Mouse (Mus musculus): Measurements from ENCODE around the gene Pde4b. TPM values are rescaled to one million over a fixed set of nuclear protein-coding genes. Genes with fewer than 3 reads are reported as not detected.

The Pde4b gene
- polyA plus RNA-seq, 1 experiment, result 87.4 TPM

DNA sequence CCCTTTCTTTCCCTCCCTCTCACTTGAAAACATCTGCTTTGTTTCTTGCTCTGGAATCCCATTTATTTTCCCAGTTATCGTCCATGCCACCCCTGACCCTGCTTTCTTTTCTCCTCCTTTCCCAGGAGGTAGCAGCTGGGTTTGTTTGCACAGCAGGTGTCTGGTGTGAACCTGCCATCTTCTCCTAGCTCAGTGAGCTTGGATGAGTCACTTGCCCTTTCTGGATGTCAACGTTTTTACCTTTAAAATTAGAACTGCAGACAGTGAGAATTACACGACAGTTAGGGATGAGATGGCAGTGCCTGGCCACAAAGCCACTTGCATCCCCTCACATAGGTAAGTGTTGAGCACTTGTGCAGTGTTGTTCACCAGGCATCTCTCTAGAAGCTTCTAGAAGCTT lies 84.3 kb downstream of the Pde4b start:
- H3K27ac ChIP-seq (ENCODE audit: insufficient read depth, low read length), result no peak overlapping the region
- no peaks in the 10 kb centered on the region for H3K4me1 ChIP-seq (ENCODE audit: control insufficient read depth, insufficient read depth, low read length)
- no peak overlapping the region for H3K4me3 ChIP-seq (ENCODE audit: insufficient read depth, low read length)
- TF ChIP-seq POLR2A (IDR thresholded peaks at IDR 0.05; ENCODE audit: extremely low read depth, insufficient read depth, low read length), result no peak
- no peak for TF ChIP-seq CTCF (IDR thresholded peaks at IDR 0.05; ENCODE audit: extremely low read depth, insufficient read depth, low read length)

DNA sequence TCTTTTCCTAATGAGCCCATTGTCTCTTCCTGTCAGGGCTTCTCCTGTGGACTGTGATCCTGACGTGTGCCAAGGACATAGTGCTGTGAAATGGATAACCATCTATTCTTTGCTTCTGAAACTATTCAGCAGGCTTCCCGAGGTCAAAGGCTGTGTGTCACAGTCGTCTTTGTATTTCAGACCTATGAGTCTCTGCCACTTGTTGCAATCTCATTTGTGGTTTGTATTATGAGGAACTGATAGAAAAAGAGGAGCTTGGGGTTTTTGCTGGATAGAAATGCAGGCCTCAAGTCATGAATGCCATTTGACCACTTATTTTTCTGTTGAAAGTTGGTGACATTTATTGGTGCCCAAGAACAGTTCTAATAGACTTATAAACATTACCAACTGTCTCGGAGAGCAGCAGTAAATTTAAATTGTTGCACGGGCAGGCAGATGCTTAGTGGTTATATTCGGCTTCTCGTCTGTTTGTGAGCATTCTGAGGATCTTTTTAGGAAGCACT lies 85.4 kb downstream of the Pde4b start:
- no peaks in the 10 kb centered on the region for H3K4me1 ChIP-seq (ENCODE audit: control insufficient read depth, insufficient read depth, low read length)
- no peak overlapping the region for H3K4me3 ChIP-seq (ENCODE audit: insufficient read depth, low read length)
- TF ChIP-seq POLR2A (IDR thresholded peaks at IDR 0.05; ENCODE audit: extremely low read depth, insufficient read depth, low read length) (no peak), CTCF (IDR thresholded peaks at IDR 0.05; ENCODE audit: extremely low read depth, insufficient read depth, low read length) (no peak)
- H3K27ac ChIP-seq (ENCODE audit: insufficient read depth, low read length), result no peak overlapping the region

DNA sequence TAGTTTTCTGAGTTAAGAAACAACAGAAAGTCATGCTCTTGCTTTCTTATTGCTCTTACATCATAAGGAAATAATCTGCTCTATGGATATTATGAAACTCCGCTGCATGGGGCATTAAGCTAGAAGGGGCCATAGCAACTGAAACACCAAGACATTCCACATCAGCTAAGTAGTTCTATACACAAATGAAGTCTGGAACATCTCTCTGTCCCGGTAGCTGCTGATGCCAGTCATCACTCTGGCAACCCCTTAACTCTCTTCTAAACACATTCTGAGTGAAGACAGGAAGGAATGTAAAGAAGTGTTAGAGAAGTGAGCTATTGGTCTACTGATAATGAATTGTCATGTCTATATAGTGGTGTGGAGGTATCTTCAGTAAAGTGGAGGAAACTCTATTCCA lies 88.6 kb downstream of the Pde4b start:
- Histone ChIP-seq H3K4me1 (ENCODE audit: control insufficient read depth, insufficient read depth, low read length) (no peaks in the 10 kb centered on the region), H3K4me3 (ENCODE audit: insufficient read depth, low read length) (no peak overlapping the region), H3K27ac (ENCODE audit: insufficient read depth, low read length) (no peak overlapping the region)
- no peak for TF ChIP-seq POLR2A (IDR thresholded peaks at IDR 0.05; ENCODE audit: extremely low read depth, insufficient read depth, low read length)
- TF ChIP-seq CTCF (IDR thresholded peaks at IDR 0.05; ENCODE audit: extremely low read depth, insufficient read depth, low read length), result no peak

DNA sequence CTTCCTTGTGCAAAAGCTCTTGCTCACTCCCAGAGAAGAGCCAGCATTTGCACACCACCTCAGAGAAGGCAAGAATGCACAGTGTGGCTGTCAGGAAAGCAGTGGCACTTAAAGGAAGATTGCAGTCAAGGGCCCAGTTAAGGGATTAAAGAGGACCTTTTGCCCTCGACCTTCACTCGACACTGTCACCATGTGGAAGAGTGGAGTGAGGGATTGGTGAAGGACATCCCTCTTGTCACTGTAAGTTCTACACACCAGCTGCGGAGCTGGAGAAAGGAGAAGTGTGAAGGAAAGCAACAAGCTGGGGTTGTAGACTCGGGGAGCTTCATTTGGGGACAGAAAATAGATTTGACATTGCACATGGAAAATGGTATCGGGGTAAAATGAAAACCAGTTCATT lies 89.9 kb downstream of the Pde4b start:
- TF ChIP-seq POLR2A (IDR thresholded peaks at IDR 0.05; ENCODE audit: extremely low read depth, insufficient read depth, low read length) (no peak), CTCF (IDR thresholded peaks at IDR 0.05; ENCODE audit: extremely low read depth, insufficient read depth, low read length) (no peak)
- H3K4me1 ChIP-seq (ENCODE audit: control insufficient read depth, insufficient read depth, low read length), result no peaks in the 10 kb centered on the region
- H3K4me3 ChIP-seq (ENCODE audit: insufficient read depth, low read length), result no peak overlapping the region
- no peak overlapping the region for H3K27ac ChIP-seq (ENCODE audit: insufficient read depth, low read length)

DNA sequence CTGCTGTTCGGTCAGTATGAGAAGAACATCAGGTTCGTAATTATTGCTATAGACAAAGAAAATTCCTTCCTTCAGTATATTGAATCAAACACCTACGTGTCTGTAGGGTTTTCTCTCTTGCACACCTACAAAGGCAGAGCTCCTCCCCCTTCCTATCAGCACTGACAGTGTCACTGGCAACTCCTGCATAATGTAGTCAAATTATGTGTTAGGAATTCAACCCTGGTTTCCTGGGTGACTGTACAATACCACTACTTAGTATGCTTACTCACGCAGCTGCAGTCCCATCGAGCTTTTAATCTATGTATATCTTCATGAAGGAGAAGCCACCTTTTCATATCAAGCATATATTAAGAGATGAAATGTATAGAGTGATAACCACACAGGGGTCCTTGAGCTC lies 99.5 kb downstream of the Pde4b start:
- H3K4me1 ChIP-seq (ENCODE audit: control insufficient read depth, insufficient read depth, low read length), result no peaks in the 10 kb centered on the region
- TF ChIP-seq POLR2A (IDR thresholded peaks at IDR 0.05; ENCODE audit: extremely low read depth, insufficient read depth, low read length) (no peak), CTCF (IDR thresholded peaks at IDR 0.05; ENCODE audit: extremely low read depth, insufficient read depth, low read length) (no peak)
- no peak overlapping the region for H3K27ac ChIP-seq (ENCODE audit: insufficient read depth, low read length)
- no peak overlapping the region for H3K4me3 ChIP-seq (ENCODE audit: insufficient read depth, low read length)

DNA sequence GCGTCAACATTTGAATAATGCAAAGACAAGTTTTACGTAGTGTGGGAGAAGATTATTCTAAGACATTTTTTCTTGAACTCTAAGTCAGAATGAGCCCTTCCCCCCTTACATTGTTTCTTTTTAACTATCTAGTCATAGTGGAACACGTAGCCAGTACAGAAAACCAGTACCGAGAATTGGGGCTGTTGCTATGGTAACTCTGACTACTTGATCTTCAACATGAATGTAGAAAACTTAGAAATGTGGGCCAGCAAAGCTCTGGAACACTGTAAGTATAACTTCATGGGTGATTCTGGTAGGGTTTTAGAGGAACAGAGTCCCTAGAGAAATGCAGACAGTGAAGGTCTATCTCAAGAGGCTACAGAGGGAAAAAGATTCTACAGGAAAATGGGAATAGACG lies 110.4 kb downstream of the Pde4b start:
- TF ChIP-seq POLR2A (IDR thresholded peaks at IDR 0.05; ENCODE audit: extremely low read depth, insufficient read depth, low read length) (no peak), CTCF (IDR thresholded peaks at IDR 0.05; ENCODE audit: extremely low read depth, insufficient read depth, low read length) (no peak)

DNA sequence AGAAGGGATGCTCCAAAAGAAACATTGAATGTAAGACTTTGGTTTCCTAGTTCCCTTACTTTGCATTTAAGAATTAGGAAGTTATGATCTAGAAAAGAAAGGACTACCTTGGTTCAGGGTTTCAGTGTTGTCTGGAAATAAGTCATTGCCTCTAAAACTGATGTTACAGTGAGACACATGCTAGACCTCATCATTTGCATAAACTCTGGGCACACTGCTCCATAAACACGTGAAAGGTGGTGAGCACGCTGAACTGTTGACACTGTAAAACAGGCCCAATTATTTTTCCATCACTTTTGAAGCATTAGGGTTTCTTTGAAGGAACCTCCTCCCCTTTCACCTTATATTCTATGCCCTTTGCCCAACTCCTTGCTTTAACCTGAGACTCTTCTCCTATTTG lies 122.4 kb downstream of the Pde4b start:
- Histone ChIP-seq H3K4me1 (ENCODE audit: control insufficient read depth, insufficient read depth, low read length) (no peaks in the 10 kb centered on the region), H3K27ac (ENCODE audit: insufficient read depth, low read length) (no peak overlapping the region), H3K4me3 (ENCODE audit: insufficient read depth, low read length) (no peak overlapping the region)
- TF ChIP-seq POLR2A (IDR thresholded peaks at IDR 0.05; ENCODE audit: extremely low read depth, insufficient read depth, low read length), result no peak
- TF ChIP-seq CTCF (IDR thresholded peaks at IDR 0.05; ENCODE audit: extremely low read depth, insufficient read depth, low read length), result no peak

More for the DNA sequence above, 110.4 kb downstream of the Pde4b start:
- H3K4me1 ChIP-seq (ENCODE audit: control insufficient read depth, insufficient read depth, low read length), result peaks cover 4% of the 10 kb centered on the region; the same call in 1 of the 2 replicates
- H3K4me3 ChIP-seq (ENCODE audit: insufficient read depth, low read length), result no peak overlapping the region
- no peak overlapping the region for H3K27ac ChIP-seq (ENCODE audit: insufficient read depth, low read length)

DNA sequence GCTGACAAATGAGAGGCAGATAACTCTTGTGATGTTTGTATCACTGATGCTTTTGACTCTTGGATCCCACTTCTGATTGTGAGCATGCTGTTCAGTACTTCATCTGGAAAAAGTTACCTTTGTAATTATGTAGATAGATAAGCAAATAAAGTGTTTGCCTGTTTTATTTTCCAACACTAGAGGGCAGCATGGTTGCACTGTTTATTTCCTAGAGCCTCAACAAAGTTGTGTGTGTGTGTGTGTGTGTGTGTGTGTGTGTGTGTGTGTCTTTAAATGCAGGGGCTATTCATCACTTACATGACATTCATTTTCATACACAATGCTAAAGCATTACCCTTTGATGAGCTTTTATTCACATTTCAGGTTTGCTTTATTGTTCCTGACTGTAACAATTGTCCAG lies 139.4 kb downstream of the Pde4b start:
- Histone ChIP-seq H3K27ac (ENCODE audit: insufficient read depth, low read length) (no peak overlapping the region), H3K4me1 (ENCODE audit: control insufficient read depth, insufficient read depth, low read length) (no peaks in the 10 kb centered on the region; the same call in 1 of the 2 replicates), H3K4me3 (ENCODE audit: insufficient read depth, low read length) (no peak overlapping the region)
- TF ChIP-seq CTCF (IDR thresholded peaks at IDR 0.05; ENCODE audit: extremely low read depth, insufficient read depth, low read length) (peak; percentile 39), POLR2A (IDR thresholded peaks at IDR 0.05; ENCODE audit: extremely low read depth, insufficient read depth, low read length) (no peak)

DNA sequence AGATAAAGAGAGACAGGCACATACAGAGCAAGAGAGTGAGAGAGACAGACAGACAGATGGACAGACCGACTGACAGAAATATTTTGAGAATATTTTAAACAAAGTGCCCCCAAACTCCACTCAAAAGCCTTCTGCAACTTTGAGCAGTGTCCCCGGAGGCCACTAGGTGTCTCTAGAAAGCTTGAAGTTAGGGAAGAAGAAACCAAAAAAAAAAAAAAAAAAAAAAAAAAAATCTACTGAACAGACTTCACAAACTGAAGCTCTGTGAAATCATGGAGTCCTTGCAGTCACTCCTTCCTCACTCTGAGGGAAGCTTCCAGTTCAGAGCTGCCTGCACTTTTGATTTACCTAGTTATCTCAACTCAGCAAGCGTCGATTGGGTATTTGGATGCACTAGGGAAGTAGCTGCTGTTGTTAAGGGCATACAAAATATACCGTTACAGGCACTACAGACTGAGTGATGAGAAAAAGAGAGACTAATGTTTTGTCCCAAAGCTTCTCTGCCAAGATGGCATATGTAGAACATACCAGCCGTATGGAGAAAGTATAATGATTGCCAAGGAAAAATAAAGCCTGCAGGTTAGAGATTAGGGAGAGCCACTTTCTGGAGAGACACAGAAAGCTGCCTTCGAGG lies 141.7 kb downstream of the Pde4b start:
- Histone ChIP-seq H3K4me3 (ENCODE audit: insufficient read depth, low read length) (no peak overlapping the region), H3K27ac (ENCODE audit: insufficient read depth, low read length) (no peak overlapping the region), H3K4me1 (ENCODE audit: control insufficient read depth, insufficient read depth, low read length) (no peaks in the 10 kb centered on the region; the same call in 1 of the 2 replicates)
- peak; percentile 41; the same call in 1 of the 2 replicates for TF ChIP-seq CTCF (IDR thresholded peaks at IDR 0.05; ENCODE audit: extremely low read depth, insufficient read depth, low read length)
- no peak for TF ChIP-seq POLR2A (IDR thresholded peaks at IDR 0.05; ENCODE audit: extremely low read depth, insufficient read depth, low read length)

DNA sequence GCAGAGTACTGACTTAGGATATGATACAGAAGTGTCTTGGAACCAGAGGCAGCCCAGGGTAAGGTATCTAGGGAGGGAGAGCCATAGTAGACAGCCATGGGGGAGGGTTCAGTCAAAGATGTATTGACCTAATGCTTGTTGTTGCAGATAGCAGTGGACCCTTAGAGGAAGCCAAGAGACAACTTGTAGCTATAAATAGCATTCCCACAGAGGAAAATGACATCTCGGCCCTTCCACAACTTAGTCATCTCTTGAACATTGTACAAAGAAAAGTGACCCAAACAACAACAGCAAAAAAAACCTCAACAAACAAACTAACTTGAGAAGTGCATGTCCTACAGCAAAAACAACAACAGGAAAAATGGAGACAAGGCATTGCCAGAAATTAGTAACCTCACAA lies 143.6 kb downstream of the Pde4b start:
- TF ChIP-seq POLR2A (IDR thresholded peaks at IDR 0.05; ENCODE audit: extremely low read depth, insufficient read depth, low read length) (no peak), CTCF (IDR thresholded peaks at IDR 0.05; ENCODE audit: extremely low read depth, insufficient read depth, low read length) (no peak)
- no peak overlapping the region for H3K4me3 ChIP-seq (ENCODE audit: insufficient read depth, low read length)
- H3K27ac ChIP-seq (ENCODE audit: insufficient read depth, low read length), result no peak overlapping the region; the same call in 1 of the 2 replicates
- no peaks in the 10 kb centered on the region; the same call in 1 of the 2 replicates for H3K4me1 ChIP-seq (ENCODE audit: control insufficient read depth, insufficient read depth, low read length)
